Mouse (Mus musculus): ENCODE data around the gene Cmtr1. TPM values are rescaled to one million over a fixed set of nuclear protein-coding genes. Genes with fewer than 3 reads are reported as not detected.
"Not testable (repeated sequence)": the region's sequence is repeated elsewhere in the genome, so short reads cannot be mapped to it uniquely, and the experiment has no call there.

Cmtr1 gene
- 68.9 and 70.4 TPM in 2 replicates for polyA plus RNA-seq (2015; fragmentation: Nextera tagmentation; extraction: Ambion mirVana)

DNA sequence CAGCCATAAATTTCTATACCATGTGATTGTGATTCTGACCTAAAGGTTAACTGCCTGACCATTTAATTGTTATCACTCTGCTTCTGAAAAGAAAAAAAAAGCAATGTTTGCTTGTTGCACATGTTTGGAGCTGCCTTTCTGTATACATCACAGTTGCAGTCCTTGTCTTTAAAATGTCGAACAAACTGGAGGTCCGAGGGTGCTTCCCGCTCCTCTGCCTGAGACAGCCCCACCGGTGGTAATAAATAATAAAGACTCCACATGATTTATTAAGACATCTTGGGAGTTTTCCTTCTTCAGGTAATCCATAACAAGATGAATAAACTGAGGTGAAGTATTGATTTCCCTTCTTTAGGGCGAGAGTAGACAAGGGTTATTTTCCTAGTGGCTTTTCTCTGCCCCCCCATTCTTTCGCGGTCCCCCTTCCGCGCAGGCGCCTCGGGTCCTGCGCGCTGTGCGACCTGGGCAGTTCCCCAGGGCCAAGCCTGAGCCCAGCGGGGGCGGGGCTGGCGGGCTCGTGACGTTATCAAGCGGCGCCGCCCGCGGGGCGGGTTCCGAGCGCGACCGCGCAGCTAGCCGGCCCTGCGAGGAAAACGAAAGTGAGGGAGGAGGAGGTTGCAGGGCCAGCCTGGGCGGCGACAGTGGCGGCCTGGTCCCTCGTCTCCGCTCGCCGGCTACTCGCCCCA is at the start of gene Cmtr1:
TSS of gene Cmtr1 (plus strand) at position 520 of the 686 bp plus-strand sequence.
- H3K27me3 ChIP-seq (replicated peaks; ENCODE audit: control insufficient read depth, insufficient read depth, low read length): no peaks in the 10 kb centered on the region

DNA sequence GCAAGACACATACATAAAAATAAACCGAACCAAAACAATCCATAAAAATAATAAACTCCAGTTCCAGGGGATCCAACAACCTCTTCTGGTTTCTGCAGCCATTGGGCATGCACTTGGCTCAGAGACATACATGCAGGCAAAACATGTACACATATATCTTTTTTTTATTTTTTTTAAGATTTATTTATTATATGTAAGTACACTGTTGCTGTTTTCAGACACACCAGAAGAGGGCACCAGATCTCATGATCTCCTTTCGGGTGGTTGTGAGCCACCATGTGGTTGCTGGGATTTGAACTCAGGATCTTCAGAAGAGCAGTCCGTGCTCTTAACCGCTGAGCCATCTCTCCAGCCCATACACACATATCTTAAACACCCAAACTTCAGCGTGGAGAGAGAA is 46.9 kb upstream of the Cmtr1 start:
- WGBS: 82% methylated on average over 5 of the region's 5 CpGs
- ATAC-seq; H3K27me3 ChIP-seq (replicated peaks; ENCODE audit: control insufficient read depth, insufficient read depth, low read length); H3K4me2 ChIP-seq (replicated peaks; ENCODE audit: low read depth); H3K4me3 ChIP-seq (ENCODE audit: low read depth, low read length); H3K4me1 ChIP-seq (replicated peaks; ENCODE audit: control insufficient read depth, insufficient read depth, low read length); H3K9me3 ChIP-seq (ENCODE audit: control insufficient read depth); H3K9ac ChIP-seq (ENCODE audit: low read depth, low read length); H3K27ac ChIP-seq (ENCODE audit: low read depth, low read length); H3K36me3 ChIP-seq (ENCODE audit: control insufficient read depth, insufficient read depth): not testable (repeated sequence)
- TF ChIP-seq CTCF (IDR thresholded peaks at IDR 0.05; ENCODE audit: low read depth): peak; percentile 21; the same call in 1 of the 2 replicates

More for the DNA sequence above, at the start of gene Cmtr1:
- Histone ChIP-seq H3K9me3 (ENCODE audit: control insufficient read depth) (no peaks in the 10 kb centered on the region), H3K4me2 (replicated peaks; ENCODE audit: low read depth) (peak within 1 kb of the TSS; percentile 79), H3K4me3 (ENCODE audit: low read depth, low read length) (peak within 1 kb of the TSS; percentile 96), H3K4me1 (replicated peaks; ENCODE audit: control insufficient read depth, insufficient read depth, low read length) (no peaks in the 10 kb centered on the region), H3K27ac (ENCODE audit: low read depth, low read length) (peak within 1 kb of the TSS; percentile 96), H3K9ac (ENCODE audit: low read depth, low read length) (peak within 1 kb of the TSS; percentile 95), H3K36me3 (ENCODE audit: control insufficient read depth, insufficient read depth) (peaks cover 15% of the 10 kb centered on the region)
- no peak for TF ChIP-seq CTCF (IDR thresholded peaks at IDR 0.05; ENCODE audit: low read depth)
- ATAC-seq: peak; percentile 97
- WGBS: under 1% methylated on average over 33 of the region's 41 CpGs

- H3K27ac ChIP-seq (ENCODE audit: low read depth, low read length): peak within 1 kb of the TSS; percentile 96
Observed at GRCm38 (mm10) chr17:29614115-29615023, 46.0 kb upstream of the Cmtr1 start, which contains the start of the genes Rnf8 and Gm28043. Rnf8 (plus strand) TSS chr17:29614790. Gm28043 (plus strand) TSS chr17:29614876.

GRCm38 (mm10) chr17:29615024-29615551 is 45.3 kb upstream of the Cmtr1 start:
- peaks cover 3% of the 10 kb centered on the region; the same call in 1 of the 2 replicates for H3K4me1 ChIP-seq (replicated peaks; ENCODE audit: control insufficient read depth, insufficient read depth, low read length)
- H3K9me3 ChIP-seq (ENCODE audit: control insufficient read depth): no peaks in the 10 kb centered on the region
- H3K27ac ChIP-seq (ENCODE audit: low read depth, low read length): peak overlapping the region; percentile 96
- peak overlapping the region; percentile 82 for H3K4me2 ChIP-seq (replicated peaks; ENCODE audit: low read depth)
- H3K27me3 ChIP-seq (replicated peaks; ENCODE audit: control insufficient read depth, insufficient read depth, low read length): no peaks in the 10 kb centered on the region
- peaks cover 6% of the 10 kb centered on the region; the same call in 1 of the 2 replicates for H3K36me3 ChIP-seq (ENCODE audit: control insufficient read depth, insufficient read depth)
- peak; percentile 55 for ATAC-seq
- peak overlapping the region; percentile 97 for H3K4me3 ChIP-seq (ENCODE audit: low read depth, low read length)
- TF ChIP-seq CTCF (IDR thresholded peaks at IDR 0.05; ENCODE audit: low read depth): no peak
- H3K9ac ChIP-seq (ENCODE audit: low read depth, low read length): peak overlapping the region; percentile 98
- WGBS: under 1% methylated on average over 43 of the region's 43 CpGs

More at GRCm38 (mm10) chr17:29614115-29615023, 46.0 kb upstream of the Cmtr1 start, which contains the start of the genes Rnf8 and Gm28043:
- H3K4me2 ChIP-seq (replicated peaks; ENCODE audit: low read depth): peak within 1 kb of the TSS; percentile 82
- peak; percentile 77 for TF ChIP-seq CTCF (IDR thresholded peaks at IDR 0.05; ENCODE audit: low read depth)
- WGBS: under 1% methylated on average over 52 of the region's 52 CpGs
- H3K9me3 ChIP-seq (ENCODE audit: control insufficient read depth): no peaks in the 10 kb centered on the region
- H3K4me1 ChIP-seq (replicated peaks; ENCODE audit: control insufficient read depth, insufficient read depth, low read length): peaks cover 3% of the 10 kb centered on the region; the same call in 1 of the 2 replicates
- H3K4me3 ChIP-seq (ENCODE audit: low read depth, low read length): peak within 1 kb of the TSS; percentile 97
- peak; percentile 94 for ATAC-seq
- H3K36me3 ChIP-seq (ENCODE audit: control insufficient read depth, insufficient read depth): peaks cover 3% of the 10 kb centered on the region; the same call in 1 of the 2 replicates
- no peaks in the 10 kb centered on the region for H3K27me3 ChIP-seq (replicated peaks; ENCODE audit: control insufficient read depth, insufficient read depth, low read length)
- peak within 1 kb of the TSS; percentile 98 for H3K9ac ChIP-seq (ENCODE audit: low read depth, low read length)

DNA sequence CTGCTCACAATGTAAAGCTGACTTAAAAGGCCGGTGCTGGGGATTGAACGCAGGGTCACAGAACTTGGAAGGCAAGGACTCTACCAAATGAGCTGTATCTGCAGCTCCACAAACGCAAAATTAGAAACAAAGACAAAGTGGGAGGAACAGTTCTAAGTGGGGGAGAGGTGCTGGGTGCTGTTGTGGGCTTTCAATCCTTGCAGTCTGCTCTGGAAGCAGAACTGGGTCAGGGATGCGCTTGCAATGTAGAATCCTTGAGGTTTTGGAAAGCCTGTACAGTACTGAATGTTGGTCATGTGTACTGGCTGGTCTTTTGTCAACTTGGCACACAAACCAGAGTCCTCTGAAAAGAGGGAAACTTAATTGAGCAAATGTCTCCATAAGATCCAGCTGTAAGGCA is 44.8 kb upstream of the Cmtr1 start:
- 8% methylated on average over 4 of the region's 4 CpGs for WGBS
- no peak for TF ChIP-seq CTCF (IDR thresholded peaks at IDR 0.05; ENCODE audit: low read depth)
- H3K27me3 ChIP-seq (replicated peaks; ENCODE audit: control insufficient read depth, insufficient read depth, low read length): no peaks in the 10 kb centered on the region
- peak overlapping the region; percentile 97 for H3K4me3 ChIP-seq (ENCODE audit: low read depth, low read length)
- ATAC-seq: no peak
- no peaks in the 10 kb centered on the region for H3K9me3 ChIP-seq (ENCODE audit: control insufficient read depth)
- peaks cover 3% of the 10 kb centered on the region; the same call in 1 of the 2 replicates for H3K4me1 ChIP-seq (replicated peaks; ENCODE audit: control insufficient read depth, insufficient read depth, low read length)
- H3K27ac ChIP-seq (ENCODE audit: low read depth, low read length): no peak overlapping the region
- peak overlapping the region; percentile 82 for H3K4me2 ChIP-seq (replicated peaks; ENCODE audit: low read depth)
- peak overlapping the region; percentile 98 for H3K9ac ChIP-seq (ENCODE audit: low read depth, low read length)
- peaks cover 7% of the 10 kb centered on the region; the same call in 1 of the 2 replicates for H3K36me3 ChIP-seq (ENCODE audit: control insufficient read depth, insufficient read depth)

Data from intestine, postnatal 0 days (tissue).